Mouse (Mus musculus) limb, embryonic 15.5 days (tissue): ENCODE results near the gene Safb. TPM values are rescaled to one million over a fixed set of nuclear protein-coding genes. Genes with fewer than 3 reads are reported as not detected.
"Not testable (repeated sequence)": the region's sequence is repeated elsewhere in the genome, so short reads cannot be mapped to it uniquely, and the experiment has no call there.

Source experiments
- ATAC-seq: fragments of 200-750 bp; cut with Nextera tagmentation; 2 replicates; pipeline ENCODE4 v1.8.0; 2017; ENCODE audit warnings: low read depth, moderate TSS enrichment; ENCODE audit not compliant: insufficient number of reproducible peaks, low FRiP score, low TSS enrichment
- H3K27ac ChIP-seq: fragments of 300-500 bp; sonication (generic); 2 replicates; pipeline ENCODE4 v1.5.1; 2015; ENCODE audit warnings: moderate library complexity, mild to moderate bottlenecking, inconsistent platforms
- H3K27me3 ChIP-seq: fragments of 300-500 bp; sonication (generic); 2 replicates; pipeline ENCODE4 v1.6.1; 2015; ENCODE audit warnings: inconsistent platforms
- H3K36me3 ChIP-seq: fragments of 300-500 bp; sonication (generic); 2 replicates; pipeline ENCODE4 v1.6.1; 2015; ENCODE audit warnings: inconsistent platforms
- H3K4me1 ChIP-seq: fragments of 300-500 bp; sonication (generic); 2 replicates; pipeline ENCODE4 v1.6.1; 2015; ENCODE audit warnings: inconsistent platforms
- H3K4me2 ChIP-seq: fragments of 300-500 bp; sonication (generic); 2 replicates; pipeline ENCODE4 v1.6.1; 2015; ENCODE audit warnings: mild to moderate bottlenecking, inconsistent platforms
- H3K4me3 ChIP-seq: fragments of 300-500 bp; sonication (generic); 2 replicates; pipeline ENCODE4 v1.5.1; 2015; ENCODE audit warnings: mild to moderate bottlenecking, inconsistent platforms
- H3K9ac ChIP-seq: fragments of 300-500 bp; sonication (generic); 2 replicates; pipeline ENCODE4 v1.6.1; 2015; ENCODE audit warnings: inconsistent platforms
- H3K9me3 ChIP-seq: fragments of 300-500 bp; sonication (generic); 2 replicates; pipeline ENCODE4 v1.6.1; 2016; ENCODE audit warnings: inconsistent platforms
- WGBS: fragments of 180-500 bp; shearing (Covaris S2); methylation state at CpG from one replicate; pipeline ENCODE4 v1.1.7; 2015; 5-methylcytosine and 5-hydroxymethylcytosine counted together
- polyA plus RNA-seq: library from polyadenylated mRNA; unstranded; fragments of >200 nt; fragmentation: Nextera tagmentation; extraction: Ambion mirVana; gene quantifications from 2 replicates; pipeline ENCODE4 v1.2.1, GENCODE M21; 2015

Gene Safb
- polyA plus RNA-seq, 1 experiment from 2014 or later, result 80.6 TPM

GRCm38 (mm10) chr17:56613893-56614292 lies 29.3 kb downstream of the Safb start:
- H3K27me3 ChIP-seq, H3K9me3 ChIP-seq, ATAC-seq: not testable (repeated sequence)
- whole genome bisulfite sequencing, result under 1% methylated on average over 26 of the region's 26 CpGs
- peak overlapping the region; percentile 80 for H3K4me2 ChIP-seq
- peaks cover 31% of the 10 kb centered on the region for H3K4me1 ChIP-seq
- H3K4me3 ChIP-seq, result peak overlapping the region; percentile 62
- H3K9ac ChIP-seq, result peak overlapping the region; percentile 68
- H3K27ac ChIP-seq, result peak overlapping the region; percentile 94; the same call in 1 of the 2 replicates
- peaks cover 46% of the 10 kb centered on the region for H3K36me3 ChIP-seq

GRCm38 (mm10) chr17:56614391-56615135 lies 29.9 kb downstream of the Safb start:
- Histone ChIP-seq H3K27ac (no peak overlapping the region), H3K36me3 (peaks cover 53% of the 10 kb centered on the region)

GRCm38 (mm10) chr17:56615136-56615784 lies 30.6 kb downstream of the Safb start:
- Histone ChIP-seq H3K4me1 (peaks cover 27% of the 10 kb centered on the region), H3K9ac (0 out of 2 replicates have a peak overlapping the region, but pooled peaks have one; percentile 68), H3K4me2 (peak overlapping the region; percentile 80), H3K27ac (no peak overlapping the region), H3K27me3 (no peaks in the 10 kb centered on the region), H3K9me3 (no peaks in the 10 kb centered on the region), H3K36me3 (peaks cover 60% of the 10 kb centered on the region), H3K4me3 (peak overlapping the region; percentile 62)
- ATAC-seq, result no peak
- WGBS, result 84% methylated on average over 11 of the region's 11 CpGs

More at GRCm38 (mm10) chr17:56614391-56615135, 29.9 kb downstream of the Safb start:
- Histone ChIP-seq H3K4me3 (peak overlapping the region; percentile 62), H3K4me2 (peak overlapping the region; percentile 80), H3K9me3 (no peaks in the 10 kb centered on the region), H3K4me1 (peaks cover 29% of the 10 kb centered on the region), H3K9ac (peak overlapping the region; percentile 68), H3K27me3 (no peaks in the 10 kb centered on the region)
- 30% methylated on average over 14 of the region's 14 CpGs for WGBS
- ATAC-seq, result no peak

GRCm38 (mm10) chr17:56615792-56616191 lies 31.2 kb downstream of the Safb start:
- Histone ChIP-seq H3K9ac (no peak overlapping the region), H3K27me3 (no peaks in the 10 kb centered on the region), H3K9me3 (no peaks in the 10 kb centered on the region), H3K4me2 (no peak overlapping the region), H3K4me1 (peaks cover 23% of the 10 kb centered on the region), H3K4me3 (no peak overlapping the region), H3K27ac (no peak overlapping the region), H3K36me3 (peaks cover 65% of the 10 kb centered on the region)
- ATAC-seq, result no peak
- 91% methylated on average over 4 of the region's 4 CpGs for WGBS

GRCm38 (mm10) chr17:56616725-56617124 lies 32.1 kb downstream of the Safb start:
- no peak for ATAC-seq
- H3K36me3 ChIP-seq, result peaks cover 74% of the 10 kb centered on the region
- WGBS, result 86% methylated on average over 3 of the region's 3 CpGs
- H3K27me3 ChIP-seq, result no peaks in the 10 kb centered on the region
- H3K4me1 ChIP-seq, result peaks cover 22% of the 10 kb centered on the region
- no peak overlapping the region for H3K4me3 ChIP-seq
- H3K9ac ChIP-seq, result no peak overlapping the region
- no peaks in the 10 kb centered on the region for H3K9me3 ChIP-seq
- no peak overlapping the region for H3K27ac ChIP-seq
- H3K4me2 ChIP-seq, result no peak overlapping the region

GRCm38 (mm10) chr17:56617628-56618027 lies 33.0 kb downstream of the Safb start:
- Histone ChIP-seq H3K4me3 (no peak overlapping the region), H3K27ac (no peak overlapping the region), H3K27me3 (no peaks in the 10 kb centered on the region), H3K36me3 (peaks cover 83% of the 10 kb centered on the region), H3K4me1 (peaks cover 18% of the 10 kb centered on the region), H3K9me3 (no peaks in the 10 kb centered on the region), H3K4me2 (no peak overlapping the region), H3K9ac (no peak overlapping the region)
- no peak for ATAC-seq
- 92% methylated on average over 8 of the region's 8 CpGs for WGBS

GRCm38 (mm10) chr17:56625495-56625894 lies 40.9 kb downstream of the Safb start:
- peak overlapping the region; percentile 93 for H3K4me2 ChIP-seq
- no peaks in the 10 kb centered on the region for H3K27me3 ChIP-seq
- no peaks in the 10 kb centered on the region for H3K9me3 ChIP-seq
- H3K36me3 ChIP-seq, result peaks cover 39% of the 10 kb centered on the region
- H3K9ac ChIP-seq, result 0 out of 2 replicates have a peak overlapping the region, but pooled peaks have one; percentile 98
- H3K27ac ChIP-seq, result no peak overlapping the region
- peak overlapping the region; percentile 95 for H3K4me3 ChIP-seq
- peaks cover 30% of the 10 kb centered on the region for H3K4me1 ChIP-seq
- WGBS, result 82% methylated on average over 3 of the region's 3 CpGs
- no peak for ATAC-seq

- no peak for ATAC-seq
- under 1% methylated on average over 32 of the region's 32 CpGs for WGBS
Observed at GRCm38 (mm10) chr17:56626260-56626659, 41.6 kb downstream of the Safb start.

GRCm38 (mm10) chr17:56626754-56627470 lies 42.3 kb downstream of the Safb start, which contains the start of gene Lonp1:
TSS of gene Lonp1 (minus strand) at chr17:56626887.
- peak; percentile 93 for ATAC-seq
- H3K36me3 ChIP-seq, result peaks cover 25% of the 10 kb centered on the region
- H3K27me3 ChIP-seq, result no peaks in the 10 kb centered on the region
- peak within 1 kb of the TSS; percentile 85 for H3K27ac ChIP-seq
- under 1% methylated on average over 51 of the region's 51 CpGs for WGBS
- H3K4me2 ChIP-seq, result peak within 1 kb of the TSS; percentile 93
- peak within 1 kb of the TSS; percentile 98 for H3K9ac ChIP-seq
- H3K9me3 ChIP-seq, result no peaks in the 10 kb centered on the region
- H3K4me1 ChIP-seq, result peaks cover 30% of the 10 kb centered on the region
- H3K4me3 ChIP-seq, result peak within 1 kb of the TSS; percentile 95

More at GRCm38 (mm10) chr17:56626260-56626659, 41.6 kb downstream of the Safb start:
- H3K27ac ChIP-seq, result peak overlapping the region; percentile 85
- H3K9ac ChIP-seq, result peak overlapping the region; percentile 98
- H3K4me2 ChIP-seq, result peak overlapping the region; percentile 93
- peaks cover 30% of the 10 kb centered on the region for H3K4me1 ChIP-seq
- H3K9me3 ChIP-seq, result no peaks in the 10 kb centered on the region
- no peaks in the 10 kb centered on the region for H3K27me3 ChIP-seq
- H3K4me3 ChIP-seq, result peak overlapping the region; percentile 95
- peaks cover 31% of the 10 kb centered on the region for H3K36me3 ChIP-seq

GRCm38 (mm10) chr17:56627530-56628277 lies 43.1 kb downstream of the Safb start, which contains the start of gene Catsperd:
TSS of gene Catsperd (plus strand) at chr17:56628143.
- peaks cover 17% of the 10 kb centered on the region for H3K36me3 ChIP-seq
- H3K27me3 ChIP-seq, result no peaks in the 10 kb centered on the region
- H3K4me1 ChIP-seq, result peaks cover 30% of the 10 kb centered on the region
- 7% methylated on average over 26 of the region's 26 CpGs for WGBS
- ATAC-seq, result no peak
- H3K4me3 ChIP-seq, result peak within 1 kb of the TSS; percentile 95
- peak within 1 kb of the TSS; percentile 33; the same call in 1 of the 2 replicates for H3K9ac ChIP-seq
- H3K9me3 ChIP-seq, result no peaks in the 10 kb centered on the region
- H3K27ac ChIP-seq, result peak within 1 kb of the TSS; percentile 85
- H3K4me2 ChIP-seq, result peak within 1 kb of the TSS; percentile 93
